Mouse (Mus musculus): ENCODE results near the gene Olfr1311.
"Not testable (repeated sequence)": the region's sequence is repeated elsewhere in the genome, so short reads cannot be mapped to it uniquely, and the experiment has no call there.

Olfr1311 gene

DNA sequence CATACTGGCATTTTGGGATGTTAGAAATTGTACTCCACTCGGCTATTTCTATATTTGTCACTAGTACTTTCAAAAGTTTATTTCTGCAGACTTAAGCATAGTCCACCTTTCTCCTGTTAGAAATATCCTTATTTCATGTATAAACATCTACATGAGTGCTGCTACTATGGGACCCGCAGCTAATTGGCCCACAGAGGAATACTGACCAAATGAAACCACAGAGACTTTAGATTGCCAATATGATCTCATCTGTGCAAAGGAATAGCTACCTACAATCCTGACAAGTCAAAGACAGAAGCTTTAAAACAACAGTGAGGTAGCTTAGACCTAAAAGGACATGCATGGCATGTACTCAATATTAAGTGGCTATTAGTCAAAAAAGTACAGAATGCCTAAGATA, at the start of gene Olfr1311:
Olfr1311 (minus strand) TSS at position 101 of the 400 bp plus-strand sequence.
- no peak for DNase-seq

- no peak for DNase-seq
Measured at GRCm38 (mm10) chr2:112050138-112050537, 25.9 kb upstream of the Olfr1311 start, which contains the start of gene Olfr1312. Olfr1312 (minus strand) TSS chr2:112050238.

- DNase-seq = not testable (repeated sequence)
Measured at GRCm38 (mm10) chr2:112026971-112027370, 2.8 kb upstream of the Olfr1311 start.

DNA sequence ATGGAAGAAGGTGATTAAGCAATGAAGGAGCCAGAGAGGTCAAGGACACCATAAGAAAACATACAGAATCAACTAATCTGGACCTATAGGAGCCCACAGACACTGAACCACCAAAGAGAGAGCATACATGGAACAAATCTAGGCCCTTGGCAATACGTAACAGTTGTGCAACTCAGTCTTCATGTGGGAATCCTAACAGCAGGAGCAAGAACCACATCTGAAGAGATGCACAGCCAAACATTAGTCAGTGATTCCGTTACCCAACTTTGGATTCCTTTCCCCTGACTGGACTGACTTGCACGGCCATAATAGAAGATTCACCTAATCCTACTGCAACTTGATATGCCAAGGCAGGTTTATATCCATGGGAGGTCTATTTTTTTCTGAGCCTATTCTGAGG, 9.3 kb downstream of the Olfr1311 start:
- DNase-seq = no peak

DNA sequence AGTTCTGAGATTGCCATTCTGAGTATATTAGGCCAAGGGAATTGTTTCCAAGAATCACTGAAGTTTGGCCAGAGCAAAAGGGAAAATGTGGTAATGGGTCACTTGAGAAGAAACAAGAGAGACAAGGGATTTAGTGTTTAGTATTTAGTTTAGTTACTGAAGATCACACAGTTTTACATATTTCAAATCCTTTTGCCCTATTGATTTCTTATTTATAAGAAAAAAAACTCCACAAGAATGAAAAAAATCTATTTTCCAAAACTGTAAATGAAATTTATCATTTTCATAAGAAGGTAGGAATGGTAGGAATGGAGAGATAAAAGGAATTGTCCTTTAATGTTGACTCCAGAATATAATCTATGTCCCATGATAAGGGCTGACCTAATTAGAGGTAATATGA, 11.6 kb downstream of the Olfr1311 start, which contains the start of gene Olfr1310:
Olfr1310 (minus strand) TSS at position 101 of the 400 bp plus-strand sequence.
- no peak for DNase-seq

DNA sequence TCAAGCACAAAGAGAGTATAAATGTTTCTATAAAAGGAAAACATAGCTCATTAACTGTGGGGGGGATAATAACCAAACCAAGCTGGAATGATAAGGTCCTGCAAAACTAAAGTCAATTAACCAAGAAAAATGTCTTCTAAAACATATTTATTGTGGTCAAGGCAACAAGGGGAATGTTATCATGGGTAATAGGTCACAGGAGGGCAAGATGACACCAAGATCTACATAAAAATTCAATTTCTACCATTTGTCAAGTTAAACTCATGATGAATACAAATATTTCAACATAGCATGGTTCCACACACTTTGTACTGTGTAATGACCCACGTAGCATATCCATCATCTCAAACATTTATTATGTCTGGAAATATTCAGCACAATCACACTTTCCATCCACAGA, 34.0 kb downstream of the Olfr1311 start, which contains the start of gene Olfr1309:
Olfr1309 (minus strand) TSS at position 101 of the 400 bp plus-strand sequence.
- no peak for DNase-seq

Data from cerebellum, postnatal 14 days (tissue).